Mouse (Mus musculus) thymus, adult 2 months (tissue): ENCODE data around the gene Krt33b. TPM values are rescaled to one million over a fixed set of nuclear protein-coding genes. Genes with fewer than 3 reads are reported as not detected.

Source experiments
- DNase-seq: peaks from one replicate; pipeline ENCODE4 v3.0.0; 2021
- H3K27ac ChIP-seq: fragments of 200-500 bp; 2 replicates; pipeline ENCODE4 v1.5.1; 2012; ENCODE audit warnings: low read length, control low read depth; ENCODE audit not compliant: control insufficient read depth, insufficient read depth
- H3K27me3 ChIP-seq: fragments of 200-500 bp; 2 replicates; pipeline ENCODE4 v1.6.1; 2012; ENCODE audit warnings: mild to moderate bottlenecking, low read length, moderate library complexity, mixed read lengths; ENCODE audit not compliant: control insufficient read depth, insufficient read depth
- H3K36me3 ChIP-seq: fragments of 200-500 bp; 2 replicates; pipeline ENCODE4 v1.6.1; 2012; ENCODE audit warnings: mild to moderate bottlenecking, low read length, moderate library complexity; ENCODE audit not compliant: control insufficient read depth, insufficient read depth
- H3K4me1 ChIP-seq: fragments of 200-500 bp; replicated peaks from 2 replicates; pipeline ENCODE4 v1.6.1; 2012; ENCODE audit warnings: low read length; ENCODE audit not compliant: control insufficient read depth, insufficient read depth
- H3K4me3 ChIP-seq: fragments of 200-500 bp; 2 replicates; pipeline ENCODE4 v1.5.1; 2012; ENCODE audit warnings: mild to moderate bottlenecking, low read length, control low read depth, moderate library complexity; ENCODE audit not compliant: control insufficient read depth, insufficient read depth
- CTCF ChIP-seq: fragments of 200-500 bp; IDR thresholded peaks from 2 replicates; pipeline ENCODE4 v1.5.1; 2012; ENCODE audit warnings: mild to moderate bottlenecking, control low read depth, low read length, moderate library complexity, borderline replicate concordance; ENCODE audit not compliant: control insufficient read depth, poor library complexity, insufficient read depth; ENCODE audit errors: extremely low read depth
- POLR2A ChIP-seq: fragments of 200-500 bp; IDR thresholded peaks from 2 replicates; pipeline ENCODE4 v1.6.1; 2012; ENCODE audit warnings: mild to moderate bottlenecking, low read length, control low read depth, moderate library complexity; ENCODE audit not compliant: control insufficient read depth, poor library complexity, insufficient read depth; ENCODE audit errors: extremely low read depth
- WGBS: fragments of 180-500 bp; shearing (Covaris S2); methylation state at CpG from one replicate; pipeline ENCODE4 v1.1.7; 2018; 5-methylcytosine and 5-hydroxymethylcytosine counted together
- polyA plus RNA-seq: library from polyadenylated mRNA; depleted of rRNA; stranded (reverse); fragments of >200 nt; gene quantifications from 2 replicates; pipeline ENCODE4 v1.2.3, GENCODE M21; 2012

The Krt33b gene
- polyA plus RNA-seq, 1 experiment, result 0.44 TPM

- Histone ChIP-seq H3K4me1 (no peaks in the 10 kb centered on the region), H3K36me3 (no peaks in the 10 kb centered on the region), H3K27me3 (no peaks in the 10 kb centered on the region), H3K27ac (no peak overlapping the region), H3K4me3 (no peak overlapping the region)
- WGBS, result 77% methylated on average over 4 of the region's 4 CpGs
- no peak for DNase-seq
- TF ChIP-seq POLR2A (no peak), CTCF (no peak)
Observed at GRCm38 (mm10) chr11:100013691-100014171, 15.9 kb downstream of the Krt33b start.

- no peaks in the 10 kb centered on the region for H3K27me3 ChIP-seq
- no peak for TF ChIP-seq CTCF
- no peak for TF ChIP-seq POLR2A
- no peak overlapping the region for H3K4me3 ChIP-seq
- H3K4me1 ChIP-seq, result no peaks in the 10 kb centered on the region
- DNase-seq, result no peak
- 88% methylated on average over 5 of the region's 5 CpGs for WGBS
- no peak overlapping the region for H3K27ac ChIP-seq
- no peaks in the 10 kb centered on the region for H3K36me3 ChIP-seq
Observed at GRCm38 (mm10) chr11:100010682-100011081, 19.0 kb downstream of the Krt33b start.

- Histone ChIP-seq H3K36me3 (no peaks in the 10 kb centered on the region), H3K27me3 (no peaks in the 10 kb centered on the region), H3K4me3 (no peak overlapping the region), H3K4me1 (no peaks in the 10 kb centered on the region), H3K27ac (no peak overlapping the region)
- WGBS, result 92% methylated on average over 5 of the region's 5 CpGs
- no peak for DNase-seq
- TF ChIP-seq CTCF (no peak), POLR2A (no peak)
Observed at GRCm38 (mm10) chr11:100008336-100008735, 21.3 kb downstream of the Krt33b start.

DNA sequence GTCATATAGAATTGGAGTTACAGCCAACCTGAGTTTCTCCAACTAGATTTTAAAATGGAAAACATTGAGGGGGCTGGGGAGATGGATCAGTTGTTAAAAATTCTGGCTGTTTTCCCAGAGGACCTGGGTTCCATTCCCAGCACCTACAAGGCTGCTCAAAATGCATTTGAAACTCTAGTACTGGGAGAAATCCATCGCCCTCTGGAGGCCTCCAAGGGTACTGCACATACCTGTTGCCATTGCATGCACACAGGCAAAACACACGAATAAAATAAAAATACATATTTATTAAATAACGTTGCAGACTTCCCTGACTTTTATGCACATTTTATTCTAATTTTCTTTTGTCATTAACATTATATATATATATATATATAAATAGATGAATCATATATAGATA is 23.0 kb downstream of the Krt33b start:
- TF ChIP-seq CTCF (no peak), POLR2A (no peak)
- Histone ChIP-seq H3K4me3 (no peak overlapping the region), H3K36me3 (no peaks in the 10 kb centered on the region), H3K27ac (no peak overlapping the region), H3K27me3 (no peaks in the 10 kb centered on the region), H3K4me1 (no peaks in the 10 kb centered on the region)
- 59% methylated on average over 3 of the region's 3 CpGs for WGBS
- DNase-seq, result no peak

DNA sequence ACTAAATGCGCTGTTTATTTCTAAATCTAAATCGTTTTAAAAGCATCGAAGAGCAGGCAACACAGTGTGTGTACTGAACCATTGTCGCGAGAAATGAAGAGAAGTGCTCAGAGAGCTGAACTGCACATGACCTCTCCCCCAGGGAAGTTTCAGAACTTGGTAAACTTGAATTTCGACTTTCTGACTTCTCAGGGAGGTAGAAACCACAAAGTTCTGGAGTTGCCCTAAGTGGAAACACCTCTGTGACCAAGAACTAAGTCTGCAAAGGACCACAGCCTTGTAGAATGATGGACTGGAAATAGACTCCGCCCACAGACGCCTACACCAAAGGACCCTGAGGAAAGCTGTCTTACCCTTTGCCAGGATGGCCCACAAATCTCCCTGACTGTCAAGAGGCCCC is 23.8 kb downstream of the Krt33b start:
- Histone ChIP-seq H3K4me1 (no peaks in the 10 kb centered on the region), H3K4me3 (no peak overlapping the region), H3K27ac (no peak overlapping the region), H3K27me3 (no peaks in the 10 kb centered on the region), H3K36me3 (no peaks in the 10 kb centered on the region)
- DNase-seq, result no peak
- WGBS, result 89% methylated on average over 8 of the region's 8 CpGs
- no peak for TF ChIP-seq POLR2A
- no peak for TF ChIP-seq CTCF

DNA sequence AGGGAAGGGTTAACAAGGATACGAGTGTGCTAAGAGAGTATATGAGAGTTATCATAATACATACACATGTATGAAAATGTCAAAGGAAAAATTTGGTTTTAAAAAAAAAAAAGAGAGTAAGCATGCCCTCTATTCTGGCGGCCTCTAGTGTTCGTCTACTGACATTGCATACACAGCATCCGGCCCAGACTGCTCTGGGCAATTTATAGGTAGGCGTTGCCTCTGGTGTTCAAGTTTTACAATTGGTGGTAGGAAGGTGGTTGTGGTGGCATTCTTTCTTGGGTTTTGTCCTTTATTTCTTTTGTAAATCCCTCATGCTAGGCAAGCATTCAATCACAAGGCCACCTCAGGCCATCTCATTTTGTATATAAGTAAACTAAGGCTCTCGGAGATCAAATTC is 24.8 kb downstream of the Krt33b start:
- Histone ChIP-seq H3K27me3 (no peaks in the 10 kb centered on the region), H3K4me1 (no peaks in the 10 kb centered on the region), H3K36me3 (no peaks in the 10 kb centered on the region), H3K27ac (no peak overlapping the region), H3K4me3 (no peak overlapping the region)
- TF ChIP-seq CTCF (no peak), POLR2A (no peak)
- 25% methylated on average over 6 of the region's 6 CpGs for WGBS
- DNase-seq, result peak; percentile 16

DNA sequence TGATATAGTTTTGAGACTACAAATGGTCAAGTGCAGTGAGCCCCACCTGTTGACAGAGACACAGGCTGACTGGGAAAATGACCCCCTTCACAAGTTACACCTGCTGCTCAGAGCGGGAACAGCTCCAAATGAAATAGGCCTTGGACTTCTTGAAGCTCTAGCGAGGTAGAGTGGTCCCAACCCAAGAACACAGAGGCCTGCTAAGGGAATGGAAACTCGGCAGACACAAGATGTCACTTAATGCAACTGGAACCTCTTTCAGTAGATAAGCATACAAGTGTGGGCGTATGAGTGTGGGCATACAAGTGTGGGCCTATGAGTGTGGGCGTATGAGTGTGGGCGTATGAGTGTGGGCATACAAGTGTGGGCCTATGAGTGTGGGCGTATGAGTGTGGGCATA is 30.6 kb downstream of the Krt33b start:
- Histone ChIP-seq H3K36me3 (no peaks in the 10 kb centered on the region), H3K4me1 (no peaks in the 10 kb centered on the region), H3K4me3 (no peak overlapping the region), H3K27ac (no peak overlapping the region), H3K27me3 (no peaks in the 10 kb centered on the region; the same call in 1 of the 2 replicates)
- TF ChIP-seq CTCF (no peak), POLR2A (no peak)
- DNase-seq, result no peak
- WGBS, result 96% methylated on average over 7 of the region's 7 CpGs
